Mouse (Mus musculus) embryonic fibroblast, embryonic 13.5 days (primary cell): Measurements from ENCODE around the gene Kcng3. TPM values are rescaled to one million over a fixed set of nuclear protein-coding genes. Genes with fewer than 3 reads are reported as not detected.

ENCODE experiments used
- H3K27ac ChIP-seq: 2 replicates; pipeline ENCODE4 v1.5.1; 2012; ENCODE audit warnings: low read length, control low read depth, inconsistent platforms; ENCODE audit not compliant: insufficient read depth
- H3K4me1 ChIP-seq: 2 replicates; pipeline ENCODE4 v1.6.1; 2011; ENCODE audit warnings: low read length; ENCODE audit not compliant: control insufficient read depth, insufficient read depth
- H3K4me3 ChIP-seq: 2 replicates; pipeline ENCODE4 v1.5.1; 2011; ENCODE audit warnings: mild to moderate bottlenecking, control low read depth, low read length; ENCODE audit not compliant: insufficient read depth
- CTCF ChIP-seq: IDR thresholded peaks from 2 replicates; pipeline ENCODE4 v1.5.1; 2011; ENCODE audit warnings: mild to moderate bottlenecking, control low read depth, low read length, moderate library complexity, borderline replicate concordance; ENCODE audit not compliant: insufficient read depth
- POLR2A ChIP-seq: IDR thresholded peaks from 2 replicates; pipeline ENCODE4 v1.6.1; 2011; ENCODE audit warnings: low read depth, mild to moderate bottlenecking, control low read depth, low read length, moderate library complexity
- polyA plus RNA-seq: library from polyadenylated mRNA; stranded (reverse); fragments of >200 nt; gene quantifications from 2 replicates; pipeline ENCODE4 v1.2.4, GENCODE M21; 2011; ENCODE audit warnings: low read depth; ENCODE audit not compliant: missing spikeins, insufficient read length

Gene Kcng3
- polyA plus RNA-seq, 1 experiment: not detected

- Histone ChIP-seq H3K4me3 (no peak overlapping the region), H3K4me1 (no peaks in the 10 kb centered on the region), H3K27ac (no peak overlapping the region)
- TF ChIP-seq CTCF (no peak), POLR2A (no peak)
These were observed 21.9 kb upstream of the Kcng3 start for GRCm38 (mm10) chr17:83653635-83654034.

DNA sequence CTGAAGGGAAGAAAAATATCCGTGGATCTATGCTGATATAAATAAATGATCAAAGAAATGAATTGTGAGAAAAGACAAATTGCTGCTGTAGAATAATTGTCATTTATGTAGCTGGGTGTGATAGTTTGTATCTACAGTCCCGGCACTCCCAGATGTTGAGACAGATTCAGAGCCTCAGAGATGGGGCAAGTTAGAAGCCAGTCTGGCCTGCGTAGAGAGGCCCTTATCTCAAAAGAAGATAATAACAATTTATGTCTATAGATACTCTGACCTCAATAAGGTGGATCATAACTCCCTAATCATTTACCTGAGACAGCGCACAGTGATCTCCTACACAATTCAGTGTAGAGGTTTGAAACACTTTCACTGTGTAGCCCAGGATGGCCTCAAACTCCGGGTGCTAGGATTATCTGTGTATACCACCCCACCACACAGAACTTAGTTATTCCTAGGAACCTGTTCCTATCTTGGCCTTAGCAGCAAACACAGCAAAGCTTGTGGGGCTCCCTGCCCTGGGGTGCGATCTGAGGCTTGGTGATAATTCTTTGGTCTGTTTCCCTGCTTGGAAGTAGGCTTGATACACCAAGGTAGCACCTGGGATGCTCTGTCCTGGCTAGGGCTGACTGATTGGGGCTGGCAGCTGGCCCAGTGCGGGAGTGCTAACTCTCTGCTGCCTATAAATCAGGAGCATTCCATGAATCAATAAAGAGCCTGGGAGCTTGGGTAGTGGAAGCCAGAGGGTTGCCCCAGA lies 19.4 kb upstream of the Kcng3 start:
- H3K4me3 ChIP-seq: no peak overlapping the region
- H3K4me1 ChIP-seq: no peaks in the 10 kb centered on the region
- H3K27ac ChIP-seq: no peak overlapping the region
- TF ChIP-seq CTCF: no peak
- no peak for TF ChIP-seq POLR2A

GRCm38 (mm10) chr17:83649986-83650385 lies 18.3 kb upstream of the Kcng3 start:
- TF ChIP-seq CTCF (no peak), POLR2A (no peak)
- Histone ChIP-seq H3K4me1 (no peaks in the 10 kb centered on the region), H3K27ac (no peak overlapping the region), H3K4me3 (no peak overlapping the region)

DNA sequence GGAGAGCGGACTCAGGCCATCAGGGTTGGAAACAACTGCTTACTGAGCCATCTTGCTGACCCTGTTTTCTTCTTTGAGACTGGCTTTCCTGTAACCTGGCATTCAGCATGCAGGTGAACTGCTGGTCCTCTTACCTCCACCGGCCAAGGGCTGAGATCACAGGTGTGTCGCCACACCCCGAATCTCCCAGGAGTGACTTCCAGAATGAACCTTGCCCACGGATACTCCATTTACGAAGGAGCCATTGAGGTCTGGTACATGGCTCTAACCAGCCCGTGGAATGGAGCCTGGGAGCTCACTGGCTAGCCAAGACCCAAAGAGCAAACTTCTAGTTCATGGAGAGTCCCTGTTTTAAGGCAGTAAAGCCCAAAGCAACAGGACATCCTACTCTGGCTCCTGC lies 15.7 kb upstream of the Kcng3 start:
- no peak overlapping the region for H3K4me3 ChIP-seq
- TF ChIP-seq CTCF (no peak), POLR2A (no peak)
- no peaks in the 10 kb centered on the region for H3K4me1 ChIP-seq
- no peak overlapping the region for H3K27ac ChIP-seq

DNA sequence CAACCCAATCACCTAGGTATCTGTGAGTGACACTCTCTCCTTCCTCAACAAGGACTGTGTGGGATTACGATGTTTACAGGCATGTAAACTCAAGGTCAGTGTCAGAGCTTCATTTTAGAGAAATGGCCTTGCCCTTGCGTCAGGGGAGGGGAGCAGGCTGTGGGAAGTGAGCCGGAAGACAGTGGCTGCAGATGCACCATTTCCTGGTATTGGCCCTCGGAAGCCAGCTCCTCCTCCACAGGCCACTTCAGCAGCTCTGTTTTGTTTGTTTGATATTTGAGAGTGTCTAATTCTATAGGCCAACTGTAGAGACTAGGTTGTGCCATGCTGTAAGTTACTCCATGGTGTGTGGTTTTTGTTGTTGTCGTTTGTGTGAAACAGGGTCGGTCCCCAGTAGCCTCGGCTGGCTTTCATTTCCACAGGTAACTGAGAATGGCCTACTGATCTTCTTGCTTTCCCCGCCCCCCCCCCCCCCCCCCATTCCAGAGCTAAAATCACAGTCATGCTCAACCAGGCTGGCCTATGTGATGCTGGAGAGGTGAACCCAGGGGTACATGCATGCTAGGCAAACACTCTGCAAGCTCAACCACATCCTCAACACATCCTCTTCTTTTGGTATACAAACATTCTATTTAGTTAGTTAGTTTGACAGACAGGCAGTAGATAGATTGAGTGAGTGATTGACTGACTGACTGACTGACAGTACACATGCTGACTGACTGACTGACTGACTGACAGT lies 14.9 kb upstream of the Kcng3 start:
- no peaks in the 10 kb centered on the region for H3K4me1 ChIP-seq
- H3K4me3 ChIP-seq: no peak overlapping the region
- TF ChIP-seq POLR2A (no peak), CTCF (no peak)
- no peak overlapping the region for H3K27ac ChIP-seq

DNA sequence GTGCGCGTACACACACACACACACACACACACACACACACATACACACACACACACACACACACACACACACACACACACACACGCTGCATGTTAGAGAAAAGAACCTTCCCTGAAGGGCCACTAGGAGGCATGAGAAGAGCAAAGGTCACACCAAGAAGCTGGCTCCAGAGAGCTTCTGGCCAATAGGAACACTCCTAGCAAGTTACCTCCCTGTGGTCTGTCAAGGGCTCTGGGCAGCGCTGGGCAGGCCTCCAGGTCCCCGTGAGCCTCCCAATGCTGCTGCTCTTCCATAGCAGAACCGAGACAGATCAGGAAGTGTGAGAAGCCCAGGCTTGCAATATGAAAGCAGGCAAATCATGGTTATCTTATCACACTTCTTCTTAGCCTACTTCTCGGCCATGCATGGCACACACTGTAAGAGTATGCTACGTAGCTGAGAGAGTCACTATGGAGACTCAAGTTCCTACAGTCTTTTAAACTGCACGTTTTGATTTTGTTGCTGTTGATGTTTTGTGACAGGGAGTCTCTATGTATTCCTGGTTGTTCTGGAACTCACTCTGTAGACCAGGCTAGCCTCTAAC lies 13.6 kb upstream of the Kcng3 start:
- TF ChIP-seq POLR2A (no peak), CTCF (no peak)
- Histone ChIP-seq H3K4me1 (no peaks in the 10 kb centered on the region), H3K27ac (no peak overlapping the region), H3K4me3 (no peak overlapping the region)

- Histone ChIP-seq H3K4me1 (no peaks in the 10 kb centered on the region), H3K27ac (no peak overlapping the region), H3K4me3 (no peak overlapping the region)
- TF ChIP-seq POLR2A (no peak), CTCF (no peak)
These were observed 5.7 kb upstream of the Kcng3 start for GRCm38 (mm10) chr17:83637393-83637792.

GRCm38 (mm10) chr17:83636443-83636842 lies 4.7 kb upstream of the Kcng3 start:
- no peak for TF ChIP-seq POLR2A
- no peak for TF ChIP-seq CTCF
- Histone ChIP-seq H3K4me1 (no peaks in the 10 kb centered on the region), H3K4me3 (no peak overlapping the region), H3K27ac (no peak overlapping the region)

GRCm38 (mm10) chr17:83632653-83633570 lies 1.2 kb upstream of the Kcng3 start:
- Histone ChIP-seq H3K4me3 (peak overlapping the region; percentile 7; the same call in 1 of the 2 replicates), H3K27ac (no peak overlapping the region), H3K4me1 (no peaks in the 10 kb centered on the region)
- TF ChIP-seq CTCF (peak; percentile 28; the same call in 1 of the 2 replicates), POLR2A (no peak)

DNA sequence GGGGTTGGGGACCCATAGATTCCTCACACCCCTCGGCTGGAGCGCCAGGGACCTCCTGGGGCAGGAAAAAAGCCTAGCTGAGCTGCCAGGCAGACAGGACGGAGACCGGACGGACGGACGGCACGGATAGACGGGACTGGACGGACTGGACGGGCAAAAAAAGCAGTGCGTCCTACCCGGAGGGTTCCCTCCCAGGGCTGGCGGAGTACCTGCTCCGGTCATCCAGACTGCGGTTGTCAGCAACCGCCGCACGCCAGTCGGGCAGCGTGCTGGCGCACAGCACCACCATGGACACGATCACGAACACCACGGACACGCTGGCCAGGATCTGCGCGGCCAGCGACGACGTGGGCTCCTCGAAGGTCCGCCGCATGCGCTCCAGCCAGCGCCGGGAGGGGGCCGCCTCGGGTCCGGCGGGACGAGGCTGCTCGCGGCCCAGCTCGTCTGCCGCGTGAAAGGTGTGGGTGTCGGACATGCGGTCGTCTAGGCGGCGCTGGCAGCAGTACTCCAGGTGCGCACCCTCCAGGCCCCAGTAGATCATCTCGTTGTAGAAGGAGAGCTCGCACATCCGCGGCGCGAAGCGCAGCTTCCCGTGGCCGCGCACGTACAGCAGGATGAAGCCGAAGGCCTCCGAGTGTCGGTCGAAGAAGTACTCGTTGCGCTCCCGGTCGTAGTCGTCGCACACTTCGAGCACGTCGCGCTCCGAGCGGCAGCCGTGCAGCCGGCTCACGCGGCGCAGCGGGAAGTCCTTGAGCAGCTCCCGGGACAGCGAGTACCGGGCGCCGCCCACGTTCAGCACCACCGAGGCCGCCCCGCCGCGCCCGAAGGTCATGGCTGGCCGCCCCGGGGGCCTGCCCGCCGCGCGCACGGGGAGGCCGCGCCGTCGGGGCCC lies 662 bp downstream of the Kcng3 start:
- H3K4me3 ChIP-seq: no peak overlapping the region
- no peak overlapping the region for H3K27ac ChIP-seq
- H3K4me1 ChIP-seq: no peaks in the 10 kb centered on the region
- TF ChIP-seq CTCF (no peak), POLR2A (no peak)
